Mouse (Mus musculus) frontal cortex, postnatal 25 days (tissue): ENCODE data around the gene Tppp.
"Not testable (repeated sequence)": the region's sequence is repeated elsewhere in the genome, so short reads cannot be mapped to it uniquely, and the experiment has no call there.

Experiments
- DNase-seq, 2 experiments: peaks; one replicate each; pipeline ENCODE4 v3.0.0; 2022; ENCODE audit warnings: low spot score in 2 of 2

Tppp gene

GRCm38 (mm10) chr13:74025151-74026081 is 16.2 kb downstream of the Tppp start:
- no peak for DNase-seq

- DNase-seq, result no peak
Observed at GRCm38 (mm10) chr13:74026215-74026614, 17.0 kb downstream of the Tppp start.

- DNase-seq, result no peak
Observed at GRCm38 (mm10) chr13:74028116-74028515, 18.9 kb downstream of the Tppp start.

- DNase-seq, result no peak
Observed at GRCm38 (mm10) chr13:74029013-74029412, 19.8 kb downstream of the Tppp start.

- DNase-seq, result no peak
Observed at GRCm38 (mm10) chr13:74030691-74031090, 21.5 kb downstream of the Tppp start.

GRCm38 (mm10) chr13:74031133-74031532 is 21.9 kb downstream of the Tppp start:
- no peak for DNase-seq

GRCm38 (mm10) chr13:74034756-74035155 is 25.5 kb downstream of the Tppp start:
- no peak for DNase-seq

GRCm38 (mm10) chr13:74035776-74036175 is 26.6 kb downstream of the Tppp start:
- DNase-seq, result no peak

GRCm38 (mm10) chr13:74039926-74040325 is 30.7 kb downstream of the Tppp start:
- no peak for DNase-seq

GRCm38 (mm10) chr13:74056194-74056593 is 47.0 kb downstream of the Tppp start:
- no peak for DNase-seq

GRCm38 (mm10) chr13:74058081-74058480 is 48.9 kb downstream of the Tppp start:
- no peak for DNase-seq

GRCm38 (mm10) chr13:74061613-74062377 is 52.6 kb downstream of the Tppp start, which contains the start of gene Cep72:
TSS of gene Cep72 (minus strand) at chr13:74062299.
- peak; percentile 80 for DNase-seq

- DNase-seq, result no peak
Observed at GRCm38 (mm10) chr13:74062378-74063128, 53.3 kb downstream of the Tppp start.

- DNase-seq, result no peak
Observed at GRCm38 (mm10) chr13:74063340-74064050, 54.3 kb downstream of the Tppp start.

- DNase-seq, result no peak
Observed at GRCm38 (mm10) chr13:74066576-74066975, 57.4 kb downstream of the Tppp start.

GRCm38 (mm10) chr13:74071244-74071643 is 62.0 kb downstream of the Tppp start:
- not testable (repeated sequence) for DNase-seq

GRCm38 (mm10) chr13:74071714-74072113 is 62.5 kb downstream of the Tppp start:
- DNase-seq, result no peak

- no peak for DNase-seq
Observed at GRCm38 (mm10) chr13:74073369-74073768, 64.2 kb downstream of the Tppp start.
